Mouse (Mus musculus) lung, postnatal 0 days (tissue): ENCODE results near the gene Socs3.

Experiments
- CTCF ChIP-seq: IDR thresholded peaks from 2 replicates; pipeline ENCODE4 v1.5.1; 2016; ENCODE audit warnings: antibody characterized with exemption, mild to moderate bottlenecking
- EP300 ChIP-seq: IDR thresholded peaks from 2 replicates; pipeline ENCODE4 v1.6.1; 2016; ENCODE audit warnings: antibody characterized with exemption, mild to moderate bottlenecking, control low read depth

GRCm38 (mm10) chr11:118015381-118016145 is 45.7 kb upstream of the Socs3 start:
- TF ChIP-seq CTCF = no peak
- no peak for TF ChIP-seq EP300
